Mouse (Mus musculus): Measurements from ENCODE around the gene Polr2i. TPM values are rescaled to one million over a fixed set of nuclear protein-coding genes. Genes with fewer than 3 reads are reported as not detected.
"Not testable (repeated sequence)": the region's sequence is repeated elsewhere in the genome, so short reads cannot be mapped to it uniquely, and the experiment has no call there.

Polr2i gene
- total RNA-seq, 2 experiments from 2014 or later = 58.0 to 60.0 TPM

DNA sequence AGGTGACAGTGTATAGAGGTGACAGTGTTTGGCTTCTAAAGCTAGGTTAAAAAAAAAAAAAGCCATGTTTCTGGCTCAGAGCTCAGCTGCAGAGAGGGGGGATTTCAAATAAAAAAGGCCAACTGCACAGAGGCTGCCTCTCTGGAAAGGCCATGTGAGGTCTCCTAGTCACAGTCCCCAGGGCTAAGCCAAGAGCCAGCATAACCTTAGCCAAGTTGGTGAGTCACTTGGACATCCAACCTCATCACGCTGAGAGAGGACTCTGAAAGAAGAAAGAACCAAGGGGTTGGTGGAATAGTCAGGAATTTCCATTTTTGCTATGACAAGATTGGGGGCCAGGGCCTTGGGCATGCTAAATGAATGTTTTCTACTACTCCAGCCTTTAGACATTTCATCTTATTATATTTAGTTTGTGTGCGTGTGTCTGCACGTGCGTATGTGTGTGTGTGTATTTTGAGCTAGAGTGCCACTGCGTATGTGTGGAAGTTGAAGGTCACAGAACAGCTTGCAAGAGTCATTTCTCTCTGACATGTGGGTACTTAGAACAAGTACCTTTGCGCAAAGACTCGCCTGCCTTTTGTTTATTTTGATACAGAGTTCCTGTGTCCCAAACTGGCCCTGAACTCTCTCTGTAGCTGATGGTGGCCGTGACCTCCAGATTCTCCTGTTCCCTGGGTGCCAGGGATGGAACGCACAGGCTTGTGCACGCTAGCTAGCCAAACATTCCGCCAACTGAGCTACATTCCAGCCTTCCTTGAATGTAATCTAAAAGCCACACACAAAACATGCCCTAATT lies 28.7 kb upstream of the Polr2i start:
- DNase-seq (ENCODE audit: low spot score in 2 of 2) = no peak

GRCm38 (mm10) chr7:30204380-30204779 lies 27.4 kb upstream of the Polr2i start:
- DNase-seq (ENCODE audit: low spot score in 2 of 2) = no peak

GRCm38 (mm10) chr7:30205383-30205782 lies 26.4 kb upstream of the Polr2i start:
- DNase-seq (ENCODE audit: low spot score in 2 of 2) = peak in 1 of 2 experiments; percentile 59

DNA sequence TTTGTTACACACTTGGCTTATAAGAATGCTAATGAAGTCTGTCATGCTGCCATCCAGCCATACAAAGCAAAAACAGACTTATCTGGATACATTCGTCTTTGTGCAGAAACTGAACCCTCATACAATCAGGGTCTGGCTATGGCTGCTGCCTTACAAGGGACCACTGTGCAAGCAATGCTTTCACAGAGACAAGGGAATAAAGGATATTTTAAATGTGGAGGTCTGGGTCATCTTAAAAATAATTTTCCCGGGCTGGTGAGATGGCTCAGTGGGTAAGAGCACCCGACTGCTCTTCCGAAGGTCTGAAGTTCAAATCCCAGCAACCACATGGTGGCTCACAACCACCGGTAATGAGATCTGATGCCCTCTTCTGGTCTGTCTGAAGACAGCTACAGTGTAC lies 25.4 kb upstream of the Polr2i start:
- not testable (repeated sequence) for DNase-seq (ENCODE audit: low spot score in 2 of 2)

GRCm38 (mm10) chr7:30211025-30211424 lies 20.7 kb upstream of the Polr2i start:
- DNase-seq (ENCODE audit: low spot score in 2 of 2) = no peak

- no peak for DNase-seq (ENCODE audit: low spot score in 2 of 2)
These were observed 17.9 kb upstream of the Polr2i start for GRCm38 (mm10) chr7:30213881-30214280.

GRCm38 (mm10) chr7:30215875-30216274 lies 15.9 kb upstream of the Polr2i start:
- DNase-seq (ENCODE audit: low spot score in 2 of 2) = no peak

GRCm38 (mm10) chr7:30216723-30217151 lies 15.0 kb upstream of the Polr2i start:
- peak; percentile 76 to 78 for DNase-seq (ENCODE audit: low spot score in 2 of 2)

- DNase-seq (ENCODE audit: low spot score in 2 of 2) = no peak
These were observed 14.5 kb upstream of the Polr2i start for GRCm38 (mm10) chr7:30217277-30217676.

DNA sequence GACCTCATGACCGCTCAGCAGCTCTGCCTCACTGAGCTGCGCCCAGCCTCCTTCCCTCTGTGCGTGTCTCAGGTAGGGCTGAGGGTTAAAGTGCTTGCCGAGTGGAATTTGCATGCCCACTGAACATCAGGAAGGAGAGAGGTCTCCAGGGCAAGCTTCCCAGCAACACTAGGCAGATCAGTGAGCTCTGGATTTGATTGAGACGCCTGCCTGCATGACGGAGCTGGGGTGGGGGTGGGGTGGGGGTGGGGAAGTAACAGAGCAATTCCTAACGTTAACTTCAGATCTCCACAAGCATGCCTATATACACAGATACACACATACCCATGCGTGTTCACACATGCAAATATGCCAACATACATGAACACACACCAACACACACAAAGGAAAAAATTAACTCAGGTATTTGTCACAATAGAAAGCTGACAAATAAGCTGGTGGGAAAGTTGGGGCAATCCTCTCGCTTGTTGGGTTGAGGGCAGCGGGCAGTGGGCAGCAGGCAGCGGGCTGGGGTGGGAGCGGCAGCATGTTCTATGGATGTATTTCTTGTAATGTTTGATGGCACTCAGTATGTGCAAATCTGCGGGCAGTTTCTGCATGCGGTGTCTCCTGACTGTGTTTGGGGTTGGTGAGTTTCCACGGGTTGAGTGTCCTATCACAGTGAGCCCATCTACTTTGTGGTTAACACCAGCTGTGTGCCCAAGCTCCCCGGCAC lies 12.3 kb upstream of the Polr2i start:
- peak; percentile 37 to 54 for DNase-seq (ENCODE audit: low spot score in 2 of 2)

DNA sequence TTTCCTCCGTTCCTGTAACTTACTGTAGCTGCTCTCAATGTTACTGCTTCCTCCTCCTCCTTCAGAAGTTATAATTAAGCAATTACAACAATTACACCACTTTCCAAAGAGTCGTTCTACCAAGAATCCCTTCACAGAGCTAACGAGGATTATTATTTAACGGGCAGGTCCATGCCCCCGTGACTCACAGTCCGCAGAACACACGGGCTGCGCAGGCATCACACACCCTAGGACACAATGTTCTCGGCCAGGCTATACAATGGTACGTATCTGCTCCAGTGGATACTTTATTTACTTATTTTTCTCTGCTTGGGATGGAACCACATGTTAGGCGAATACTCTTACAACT lies 11.8 kb upstream of the Polr2i start:
- DNase-seq (ENCODE audit: low spot score in 2 of 2) = no peak

- DNase-seq (ENCODE audit: low spot score in 2 of 2) = no peak
These were observed 10.3 kb upstream of the Polr2i start for GRCm38 (mm10) chr7:30221433-30221832.

- no peak for DNase-seq (ENCODE audit: low spot score in 2 of 2)
These were observed 9.5 kb upstream of the Polr2i start for GRCm38 (mm10) chr7:30222205-30222604.

DNA sequence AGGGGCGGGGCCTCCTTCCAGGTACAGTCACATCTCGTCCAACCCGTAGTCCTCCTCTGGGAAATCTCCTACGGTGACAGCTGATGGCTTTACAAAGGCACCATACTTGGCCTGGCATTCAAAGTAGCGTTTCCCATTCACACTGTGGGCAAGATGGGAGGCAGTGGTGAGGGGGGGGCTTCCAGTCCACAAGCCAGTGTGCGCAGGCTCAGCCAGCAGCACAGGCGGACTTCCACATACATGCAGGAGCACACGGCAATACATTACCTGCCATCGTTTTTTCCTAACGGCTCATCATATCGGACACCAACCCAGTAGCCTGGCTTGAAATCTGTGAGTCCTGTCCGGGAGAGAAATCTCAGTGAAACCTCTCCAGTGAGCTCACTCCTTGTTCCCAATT lies 7.5 kb upstream of the Polr2i start:
- no peak for DNase-seq (ENCODE audit: low spot score in 2 of 2)

GRCm38 (mm10) chr7:30231328-30231668 lies 450 bp upstream of the Polr2i start:
- DNase-seq (ENCODE audit: low spot score in 2 of 2) = no peak

- DNase-seq (ENCODE audit: low spot score in 2 of 2) = peak; percentile 29 to 40
These were observed 942 bp downstream of the Polr2i start for GRCm38 (mm10) chr7:30232631-30233148.

- DNase-seq (ENCODE audit: low spot score in 2 of 2) = peak in 1 of 2 experiments; percentile 15
These were observed 1.6 kb downstream of the Polr2i start for GRCm38 (mm10) chr7:30233387-30233786.

GRCm38 (mm10) chr7:30234276-30234858 lies 2.6 kb downstream of the Polr2i start:
- DNase-seq (ENCODE audit: low spot score in 2 of 2) = no peak

DNA sequence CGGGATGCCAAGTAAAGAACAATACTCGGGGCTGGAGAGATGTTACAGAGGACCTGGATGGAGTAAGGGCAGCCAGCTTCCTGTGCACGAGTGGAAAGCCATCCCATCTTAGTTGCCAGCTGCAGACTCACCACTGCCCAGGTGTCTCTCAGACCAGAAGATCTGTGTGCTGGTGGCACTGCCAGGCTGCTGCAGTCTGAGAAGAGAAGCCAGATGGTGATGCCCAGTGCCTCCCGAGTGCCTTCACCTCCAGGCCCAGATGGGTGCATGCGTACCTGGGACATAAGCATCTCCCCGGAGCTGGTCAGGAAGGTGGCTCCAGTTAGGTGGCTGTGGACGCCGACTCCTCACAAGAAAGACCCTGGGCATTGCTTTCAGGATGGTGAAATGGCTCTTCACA lies 3.3 kb downstream of the Polr2i start:
- no peak for DNase-seq (ENCODE audit: low spot score in 2 of 2)

DNA sequence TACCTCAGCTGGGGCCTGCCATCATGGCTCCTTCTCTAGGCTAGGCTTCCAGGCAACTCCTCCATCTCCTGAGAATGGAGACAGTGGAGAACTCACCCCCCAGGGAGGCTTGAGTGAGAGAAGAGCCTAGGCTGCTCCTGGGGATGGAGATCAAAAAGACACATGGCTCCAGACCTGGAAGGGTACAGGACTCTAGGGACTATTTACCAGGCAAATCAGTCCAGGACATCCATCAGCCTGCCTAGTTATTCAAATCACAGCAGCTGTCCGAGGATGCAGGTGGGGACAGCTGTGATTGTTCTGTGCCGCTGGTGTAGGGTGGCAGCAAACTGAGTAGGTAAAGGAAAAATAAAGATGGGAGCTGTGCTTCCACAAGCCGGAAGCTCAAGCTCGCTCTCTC lies 3.9 kb downstream of the Polr2i start, which contains the start of gene Ovol3:
Gene Ovol3 (minus strand): TSS at position 101 of the 400 bp plus-strand sequence.
- no peak for DNase-seq (ENCODE audit: low spot score in 2 of 2)

GRCm38 (mm10) chr7:30237374-30237773 lies 5.6 kb downstream of the Polr2i start:
- DNase-seq (ENCODE audit: low spot score in 2 of 2) = not testable (repeated sequence)
